Mouse (Mus musculus) hindbrain, embryonic 16.5 days (tissue): ENCODE measurements at regions not wholly inside any gene's neighbourhood (a gene's known extent, or its start where the extent isn't known, plus 50 kb on each side); places are given as distances from the start of the nearest gene placed in this dataset.

Source experiments
- ATAC-seq: fragments of 200-750 bp; cut with Nextera tagmentation; 2 replicates; pipeline ENCODE4 v1.8.0; 2017; ENCODE audit warnings: moderate TSS enrichment, moderate library complexity
- H3K27ac ChIP-seq: fragments of 300-500 bp; sonication (generic); 2 replicates; pipeline ENCODE4 v1.5.1; 2014; ENCODE audit warnings: low read depth, mild to moderate bottlenecking, control low read depth, low read length, moderate library complexity
- H3K27me3 ChIP-seq: fragments of 300-500 bp; sonication (generic); replicated peaks from 2 replicates; pipeline ENCODE4 v1.6.1; 2014; ENCODE audit warnings: low read length; ENCODE audit not compliant: control insufficient read depth, insufficient read depth
- H3K36me3 ChIP-seq: fragments of 300-500 bp; sonication (generic); 2 replicates; pipeline ENCODE4 v1.6.1; 2014; ENCODE audit warnings: mild to moderate bottlenecking, low read length, moderate library complexity, mixed read lengths; ENCODE audit not compliant: control insufficient read depth, insufficient read depth
- H3K4me1 ChIP-seq: fragments of 300-500 bp; sonication (generic); 2 replicates; pipeline ENCODE4 v1.6.1; 2014; ENCODE audit warnings: low read depth, low read length; ENCODE audit not compliant: control insufficient read depth, insufficient read depth
- H3K4me2 ChIP-seq: fragments of 300-500 bp; sonication (generic); 2 replicates; pipeline ENCODE4 v1.6.1; 2014; ENCODE audit warnings: mild to moderate bottlenecking, low read length, control low read depth, moderate library complexity
- H3K4me3 ChIP-seq: fragments of 300-500 bp; sonication (generic); 2 replicates; pipeline ENCODE4 v1.5.1; 2014; ENCODE audit warnings: mild to moderate bottlenecking, low read length, control low read depth, moderate library complexity
- H3K9ac ChIP-seq: fragments of 300-500 bp; sonication (generic); 2 replicates; pipeline ENCODE4 v1.6.1; 2014; ENCODE audit warnings: low read depth, mild to moderate bottlenecking, control low read depth, low read length, moderate library complexity
- H3K9me3 ChIP-seq: fragments of 300-500 bp; sonication (generic); 2 replicates; pipeline ENCODE4 v1.6.1; 2014; ENCODE audit warnings: mild to moderate bottlenecking, low read length, moderate library complexity; ENCODE audit not compliant: control insufficient read depth
- WGBS: fragments of 180-500 bp; shearing (Covaris S2); extraction: QIAGEN DNeasy Blood & Tissue Kit; methylation state at CpG from one replicate; pipeline ENCODE4 v1.1.7; 2014; 5-methylcytosine and 5-hydroxymethylcytosine counted together

GRCm38 (mm10) chr16:78221781-78222180 is 79.5 kb upstream of the Cxadr start:
- H3K4me3 ChIP-seq, result no peak overlapping the region
- WGBS, result 82% methylated on average over 1 of the region's 1 CpGs
- no peaks in the 10 kb centered on the region for H3K36me3 ChIP-seq
- no peak overlapping the region for H3K27ac ChIP-seq
- H3K9ac ChIP-seq, result no peak overlapping the region
- H3K4me1 ChIP-seq, result no peaks in the 10 kb centered on the region
- no peaks in the 10 kb centered on the region for H3K9me3 ChIP-seq
- peak; percentile 61; the same call in 1 of the 2 replicates for ATAC-seq
- no peak overlapping the region for H3K4me2 ChIP-seq
- H3K27me3 ChIP-seq, result no peaks in the 10 kb centered on the region

GRCm38 (mm10) chr16:78217633-78218032 is 83.7 kb upstream of the Cxadr start:
- H3K4me2 ChIP-seq, result no peak overlapping the region
- WGBS, result 44% methylated on average over 6 of the region's 6 CpGs

GRCm38 (mm10) chr16:78216752-78217351 is 84.4 kb upstream of the Cxadr start:
- peak; percentile 42; the same call in 1 of the 2 replicates for ATAC-seq
- no peaks in the 10 kb centered on the region for H3K9me3 ChIP-seq
- H3K36me3 ChIP-seq, result no peaks in the 10 kb centered on the region
- H3K9ac ChIP-seq, result no peak overlapping the region
- WGBS, result 58% methylated on average over 9 of the region's 9 CpGs
- no peaks in the 10 kb centered on the region for H3K4me1 ChIP-seq
- H3K27ac ChIP-seq, result no peak overlapping the region
- H3K4me2 ChIP-seq, result no peak overlapping the region
- H3K27me3 ChIP-seq, result no peaks in the 10 kb centered on the region
- H3K4me3 ChIP-seq, result no peak overlapping the region

More at GRCm38 (mm10) chr16:78217633-78218032, 83.7 kb upstream of the Cxadr start:
- Histone ChIP-seq H3K36me3 (no peaks in the 10 kb centered on the region), H3K4me1 (no peaks in the 10 kb centered on the region), H3K27me3 (no peaks in the 10 kb centered on the region), H3K9me3 (no peaks in the 10 kb centered on the region), H3K4me3 (no peak overlapping the region), H3K27ac (no peak overlapping the region), H3K9ac (no peak overlapping the region)
- peak; percentile 56; the same call in 1 of the 2 replicates for ATAC-seq

- Histone ChIP-seq H3K4me3 (no peak overlapping the region), H3K9ac (no peak overlapping the region), H3K4me2 (no peak overlapping the region), H3K9me3 (no peaks in the 10 kb centered on the region), H3K4me1 (no peaks in the 10 kb centered on the region), H3K36me3 (no peaks in the 10 kb centered on the region), H3K27me3 (no peaks in the 10 kb centered on the region), H3K27ac (no peak overlapping the region)
- WGBS, result 85% methylated on average over 8 of the region's 8 CpGs
- ATAC-seq, result no peak
Observed at GRCm38 (mm10) chr16:78211687-78212086, 89.6 kb upstream of the Cxadr start.

- WGBS, result 92% methylated on average over 5 of the region's 5 CpGs
- Histone ChIP-seq H3K36me3 (no peaks in the 10 kb centered on the region), H3K4me1 (no peaks in the 10 kb centered on the region), H3K27me3 (no peaks in the 10 kb centered on the region), H3K9ac (no peak overlapping the region), H3K4me3 (no peak overlapping the region), H3K27ac (no peak overlapping the region), H3K9me3 (no peaks in the 10 kb centered on the region), H3K4me2 (no peak overlapping the region)
- no peak for ATAC-seq
Observed at GRCm38 (mm10) chr16:78208321-78208720, 93.0 kb upstream of the Cxadr start.

- H3K4me1 ChIP-seq, result no peaks in the 10 kb centered on the region
- no peaks in the 10 kb centered on the region for H3K27me3 ChIP-seq
- no peak overlapping the region for H3K27ac ChIP-seq
- 83% methylated on average over 9 of the region's 9 CpGs for WGBS
- H3K4me3 ChIP-seq, result no peak overlapping the region
- H3K9ac ChIP-seq, result no peak overlapping the region
- no peaks in the 10 kb centered on the region for H3K9me3 ChIP-seq
- no peak overlapping the region for H3K4me2 ChIP-seq
- ATAC-seq, result no peak
- H3K36me3 ChIP-seq, result no peaks in the 10 kb centered on the region
Observed at GRCm38 (mm10) chr16:78204332-78204731, 97.0 kb upstream of the Cxadr start.

- Histone ChIP-seq H3K4me2 (no peak overlapping the region), H3K4me3 (no peak overlapping the region), H3K4me1 (no peaks in the 10 kb centered on the region), H3K36me3 (no peaks in the 10 kb centered on the region), H3K27me3 (no peaks in the 10 kb centered on the region), H3K9ac (no peak overlapping the region), H3K27ac (no peak overlapping the region), H3K9me3 (no peaks in the 10 kb centered on the region)
- 84% methylated on average over 12 of the region's 12 CpGs for WGBS
- ATAC-seq, result no peak
Observed at GRCm38 (mm10) chr16:78200044-78200830, 101.1 kb upstream of the Cxadr start.

- Histone ChIP-seq H3K4me1 (no peaks in the 10 kb centered on the region), H3K4me2 (no peak overlapping the region; the same call in 1 of the 2 replicates), H3K27ac (no peak overlapping the region), H3K36me3 (no peaks in the 10 kb centered on the region), H3K4me3 (no peak overlapping the region), H3K9ac (no peak overlapping the region), H3K9me3 (no peaks in the 10 kb centered on the region), H3K27me3 (no peaks in the 10 kb centered on the region)
- ATAC-seq, result no peak
- WGBS, result 81% methylated on average over 10 of the region's 10 CpGs
Observed at GRCm38 (mm10) chr16:78199252-78199651, 102.0 kb upstream of the Cxadr start.

- Histone ChIP-seq H3K36me3 (no peaks in the 10 kb centered on the region), H3K27ac (no peak overlapping the region), H3K9me3 (no peaks in the 10 kb centered on the region), H3K27me3 (no peaks in the 10 kb centered on the region), H3K4me1 (no peaks in the 10 kb centered on the region), H3K4me3 (no peak overlapping the region), H3K4me2 (peak overlapping the region; percentile 46), H3K9ac (no peak overlapping the region)
- WGBS, result 7% methylated on average over 16 of the region's 16 CpGs
- ATAC-seq, result peak; percentile 32; the same call in 1 of the 2 replicates
Observed at GRCm38 (mm10) chr16:78198642-78199121, 102.6 kb upstream of the Cxadr start.
